ENCODE assay signal across 8 mouse cellular contexts in the genomic region with DNA sequence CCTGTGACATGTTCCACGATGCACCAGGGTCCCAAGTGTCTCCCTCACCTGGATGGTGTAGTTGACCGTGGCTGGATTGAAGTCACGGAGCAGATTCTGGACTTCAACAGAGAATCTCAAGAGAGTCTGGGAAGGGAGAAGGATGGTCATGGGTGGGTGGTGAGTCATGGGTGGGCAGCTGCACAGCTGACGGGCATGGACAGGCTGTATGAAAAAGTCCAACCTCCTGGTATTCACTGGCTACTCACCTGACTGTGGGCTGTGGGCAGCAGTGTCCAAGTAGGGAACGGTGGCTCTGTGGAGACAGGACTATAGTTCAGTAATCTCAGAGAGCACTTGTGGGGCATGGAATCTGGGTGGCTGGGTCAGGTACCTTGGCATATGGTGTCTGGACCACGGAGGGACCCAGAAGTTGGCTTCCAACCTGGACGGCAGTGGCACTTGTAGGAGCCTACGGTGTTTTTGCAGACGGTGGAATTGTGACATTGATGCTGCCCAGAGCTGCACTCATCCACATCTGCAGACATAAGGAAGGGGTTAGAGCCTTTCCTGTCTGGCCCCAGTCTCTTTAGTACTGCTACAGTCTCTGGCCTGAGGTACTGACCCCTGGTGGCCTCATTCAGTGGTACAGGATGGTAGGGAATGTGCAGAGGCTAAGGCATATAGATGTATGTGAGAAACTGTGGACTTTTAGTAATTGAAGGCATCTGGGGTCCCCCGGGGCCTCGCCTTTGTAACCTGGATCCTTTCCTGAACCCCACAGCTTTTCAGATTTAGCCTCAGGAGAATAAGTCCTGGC. TPM values are rescaled to one million over a fixed set of nuclear protein-coding genes. Genes with fewer than 3 reads are reported as not detected.
DNase-seq lines count a peak whose midpoint lies in the region; ATAC-seq lines count a peak whose summit lies in the region.

No protein-coding gene starts in this region.

- H3K4me1 ChIP-seq in hindbrain, embryonic 11.5 days (replicated peaks; ENCODE audit: control insufficient read depth, insufficient read depth, low read length): no peaks in the 10 kb centered on the region
- H3K4me1 ChIP-seq in hindbrain, embryonic 13.5 days (replicated peaks): no peaks in the 10 kb centered on the region
- no peaks in the 10 kb centered on the region for H3K4me1 ChIP-seq in limb, embryonic 15.5 days

- H3K9ac ChIP-seq in hindbrain, embryonic 11.5 days (ENCODE audit: low read depth, low read length): no peak overlapping the region
- no peak overlapping the region for H3K9ac ChIP-seq in hindbrain, embryonic 13.5 days
- H3K9ac ChIP-seq in limb, embryonic 15.5 days: no peak overlapping the region

- H3K36me3 ChIP-seq in hindbrain, embryonic 11.5 days (ENCODE audit: control insufficient read depth, insufficient read depth, low read length): peaks cover 2% of the 10 kb centered on the region; the same call in 1 of the 2 replicates
- H3K36me3 ChIP-seq in hindbrain, embryonic 13.5 days: peaks cover 20% of the 10 kb centered on the region
- peaks cover 57% of the 10 kb centered on the region for H3K36me3 ChIP-seq in limb, embryonic 15.5 days

- no peaks in the 10 kb centered on the region for H3K27me3 ChIP-seq in hindbrain, embryonic 11.5 days (ENCODE audit: control insufficient read depth, insufficient read depth, low read length)
- H3K27me3 ChIP-seq in hindbrain, embryonic 13.5 days: peaks cover 8% of the 10 kb centered on the region; the same call in 1 of the 2 replicates
- H3K27me3 ChIP-seq in limb, embryonic 15.5 days: no peaks in the 10 kb centered on the region

- ATAC-seq in hindbrain, embryonic 11.5 days (ENCODE audit: low FRiP score): no peak
- no peak for ATAC-seq in hindbrain, embryonic 13.5 days (ENCODE audit: low FRiP score)
- ATAC-seq in limb, embryonic 15.5 days (ENCODE audit: insufficient number of reproducible peaks, low FRiP score, low TSS enrichment, low read depth): peak; percentile 30; the same call in 1 of the 2 replicates
- ATAC-seq in monocyte, adult 5-6 weeks (replicated peaks; ENCODE audit: insufficient number of reproducible peaks, low FRiP score, low TSS enrichment, poor library complexity, severe bottlenecking): no peak

- DNase-seq in hindbrain, embryonic 11.5 days (ENCODE audit: low spot score): peak; percentile 44
- DNase-seq in CD4-positive helper T cell, adult 2 months (ENCODE audit: low read depth, low spot score): peak; percentile 34
- peak; percentile 59 for DNase-seq in ZHBTc4 (ENCODE audit: low read depth, low spot score)
- peak; percentile 31 to 53 for DNase-seq in thymus, postnatal 10 days (ENCODE audit: low spot score in 2 of 2)
- no peak for DNase-seq in Muller cell, postnatal 12 days (ENCODE audit: inconsistent ontology term)

- 83% methylated on average over 11 of the region's 11 CpGs for WGBS in hindbrain, embryonic 11.5 days
- 84% methylated on average over 11 of the region's 11 CpGs for WGBS in hindbrain, embryonic 13.5 days
- 65% methylated on average over 11 of the region's 11 CpGs for WGBS in limb, embryonic 15.5 days

- no peak overlapping the region for H3K4me3 ChIP-seq in hindbrain, embryonic 11.5 days (ENCODE audit: low read depth, low read length)
- H3K4me3 ChIP-seq in hindbrain, embryonic 13.5 days: no peak overlapping the region
- no peak overlapping the region for H3K4me3 ChIP-seq in limb, embryonic 15.5 days

- no peak overlapping the region for H3K4me2 ChIP-seq in hindbrain, embryonic 11.5 days (replicated peaks; ENCODE audit: low read depth, low read length)
- H3K4me2 ChIP-seq in hindbrain, embryonic 13.5 days: no peak overlapping the region
- H3K4me2 ChIP-seq in limb, embryonic 15.5 days: no peak overlapping the region

- no peaks in the 10 kb centered on the region for H3K9me3 ChIP-seq in hindbrain, embryonic 11.5 days (ENCODE audit: control insufficient read depth, low read length)
- no peaks in the 10 kb centered on the region for H3K9me3 ChIP-seq in hindbrain, embryonic 13.5 days
- H3K9me3 ChIP-seq in limb, embryonic 15.5 days: no peaks in the 10 kb centered on the region

- H3K27ac ChIP-seq in hindbrain, embryonic 11.5 days (ENCODE audit: low read depth, low read length): no peak overlapping the region
- H3K27ac ChIP-seq in hindbrain, embryonic 13.5 days: no peak overlapping the region
- H3K27ac ChIP-seq in limb, embryonic 15.5 days: no peak overlapping the region

RNA-seq across cellular contexts. Expression of a gene that starts 11.9 kb away (rescaled TPM):
- polyA plus RNA-seq in hindbrain, embryonic 11.5 days (2014; fragmentation: Nextera tagmentation; extraction: Ambion mirVana): 13.0 and 13.8 TPM in 2 replicates
- 12.3 and 13.0 TPM in 2 replicates for polyA plus RNA-seq in hindbrain, embryonic 13.5 days (2015; fragmentation: Nextera tagmentation; extraction: Ambion mirVana)
- 46.1 and 52.6 TPM in 2 replicates for polyA plus RNA-seq in limb, embryonic 15.5 days (2015; fragmentation: Nextera tagmentation; extraction: Ambion mirVana)
- 1,127 to 1,315 TPM (median 1,167 TPM) in 3 replicates for total RNA-seq in monocyte, adult 5-6 weeks (2017)

RNA-seq across cellular contexts. Expression of a gene that starts 14.2 kb away (rescaled TPM):
- polyA plus RNA-seq in hindbrain, embryonic 11.5 days (2014; fragmentation: Nextera tagmentation; extraction: Ambion mirVana): 187 and 205 TPM in 2 replicates
- polyA plus RNA-seq in hindbrain, embryonic 13.5 days (2015; fragmentation: Nextera tagmentation; extraction: Ambion mirVana): 116 and 119 TPM in 2 replicates
- 126 and 127 TPM in 2 replicates for polyA plus RNA-seq in limb, embryonic 15.5 days (2015; fragmentation: Nextera tagmentation; extraction: Ambion mirVana)
- 51.8 to 77.1 TPM (median 60.3 TPM) in 3 replicates for total RNA-seq in monocyte, adult 5-6 weeks (2017)

RNA-seq across cellular contexts. Expression of a gene that starts 30.2 kb away (rescaled TPM):
- polyA plus RNA-seq in hindbrain, embryonic 11.5 days (2014; fragmentation: Nextera tagmentation; extraction: Ambion mirVana): 21.6 and 22.6 TPM in 2 replicates
- 20.7 and 23.7 TPM in 2 replicates for polyA plus RNA-seq in hindbrain, embryonic 13.5 days (2015; fragmentation: Nextera tagmentation; extraction: Ambion mirVana)
- 19.6 and 20.0 TPM in 2 replicates for polyA plus RNA-seq in limb, embryonic 15.5 days (2015; fragmentation: Nextera tagmentation; extraction: Ambion mirVana)
- 159 to 217 TPM (median 178 TPM) in 3 replicates for total RNA-seq in monocyte, adult 5-6 weeks (2017)
